Comparison of ENCODE assay signal across 16 mouse cellular contexts in genomic region chr1:118830658-118831057, GRCm38 (mm10).
"Had no signal": no experiment of that assay in that cellular context is flagged by ENCODE, and none has a peak within 500 bp of the region (broad histone marks: within the 10 kb centered on the region; RNA-seq: fewer than 3 reads in every experiment).

No protein-coding gene starts in this region.

- H3K9me3 ChIP-seq: neural tube, embryonic 13.5 days; neural tube, embryonic 15.5 days; stomach, embryonic 15.5 days had no signal

- H3K9ac ChIP-seq: neural tube, embryonic 13.5 days; neural tube, embryonic 15.5 days; stomach, embryonic 15.5 days had no signal

- H3K4me2 ChIP-seq: neural tube, embryonic 13.5 days; neural tube, embryonic 15.5 days; stomach, embryonic 15.5 days had no signal

- H3K4me3 ChIP-seq: neural tube, embryonic 13.5 days; neural tube, embryonic 15.5 days; stomach, embryonic 15.5 days had no signal

- DNase-seq: retina, postnatal 1 day; right cerebral cortex, adult 18-20 months; right cerebral cortex, postnatal 14 days; right cerebral cortex, postnatal 25 days; right cerebral cortex, postnatal 4 days; spleen, adult 18-20 months; thymus, adult 18-20 months; thymus, adult 2 months; thymus, postnatal 14 days; thymus, postnatal 25 days; thymus, postnatal 36 days; thymus, postnatal 4 days had no signal

- H3K27ac ChIP-seq: neural tube, embryonic 13.5 days; neural tube, embryonic 15.5 days; stomach, embryonic 15.5 days; stomach, postnatal 0 days had no signal

- H3K36me3 ChIP-seq: neural tube, embryonic 15.5 days; stomach, embryonic 15.5 days had no signal

- H3K27me3 ChIP-seq: neural tube, embryonic 13.5 days; neural tube, embryonic 15.5 days; stomach, embryonic 15.5 days had no signal
